Mouse (Mus musculus) left cerebral cortex, adult 18-20 months (tissue): ENCODE measurements around the gene Col23a1. TPM values are rescaled to one million over a fixed set of nuclear protein-coding genes. Genes with fewer than 3 reads are reported as not detected.
A peak's percentile ranks its signal among the peaks of the same experiment; 100 is the strongest.

Experiments used
- DNase-seq, 2 experiments: peaks; one replicate each; pipeline ENCODE4 v3.0.0; 2021 to 2022; ENCODE audit warnings: low spot score in 2 of 2, mixed read lengths in 1 of 2
- long read RNA-seq, 2 experiments: library from polyadenylated mRNA; stranded (forward); transcript quantifications; one replicate each; pipeline ENCODE4 v2.0.0; 2021
- total RNA-seq, 2 experiments: library from RNA; stranded (reverse); gene quantifications; 2 replicates each; pipeline ENCODE4 v1.2.3; 2021

Gene Col23a1
- total RNA-seq: 10 to 100 TPM in 1 of 2 experiments, 1 to 10 TPM in 1; 8.2 to 14.2 TPM
- long read RNA-seq, experiment 1, partial matches to known transcripts: 1 of 9 reads
- long read RNA-seq, experiment 1, other reads (novel, unspliced or antisense): 8 of 9 reads
- long read RNA-seq, experiment 2, partial matches to known transcripts: 2 of 8 reads
- long read RNA-seq, experiment 2, other reads (novel, unspliced or antisense): 6 of 8 reads

DNA sequence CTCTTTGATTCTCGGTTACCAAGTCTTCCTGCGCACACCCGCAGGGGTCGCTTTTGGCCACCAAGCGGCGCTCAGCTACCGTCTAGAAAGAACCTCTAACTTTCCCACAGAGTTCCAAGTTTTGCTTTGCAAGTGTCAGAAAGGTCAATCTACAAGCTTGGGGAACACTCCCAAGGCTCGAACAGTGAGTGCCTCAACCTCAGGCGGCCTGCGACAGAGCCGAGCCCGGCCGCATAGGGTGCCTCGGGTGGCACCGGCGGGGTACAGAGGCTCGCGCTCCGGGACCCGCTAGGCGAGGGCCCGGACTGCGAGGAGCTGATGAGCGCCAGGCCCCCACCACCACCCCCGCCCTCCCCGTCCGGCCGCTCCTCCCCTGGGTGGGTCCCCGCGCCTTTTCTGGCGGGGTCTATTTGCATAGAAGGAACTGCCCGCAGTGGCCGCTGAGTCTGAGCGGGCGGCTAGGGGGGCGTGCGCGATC is at the start of gene Col23a1:
Col23a1 (plus strand) TSS at position 357 of the 478 bp plus-strand sequence.
- peak; percentile 68 to 71 for DNase-seq

DNA sequence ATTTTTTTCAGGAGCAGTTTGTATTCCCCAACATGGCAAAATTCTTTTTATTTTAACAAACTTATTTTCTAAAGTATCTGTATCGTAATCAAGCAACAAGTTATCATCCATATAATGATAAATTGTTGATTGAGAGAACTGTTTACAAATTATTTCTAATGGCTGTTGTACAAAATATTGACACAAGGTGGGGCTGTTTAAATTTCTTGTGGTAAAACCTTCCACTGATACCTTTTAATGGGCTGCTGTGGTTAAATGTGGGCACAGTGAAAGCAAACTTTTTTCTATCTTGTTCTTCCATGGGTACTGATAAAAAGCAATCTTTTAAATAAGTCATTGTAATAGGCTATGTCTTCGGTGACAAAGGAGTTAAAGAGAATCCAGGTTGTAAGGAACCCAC is 46.8 kb upstream of the Col23a1 start:
- DNase-seq: no peak

DNA sequence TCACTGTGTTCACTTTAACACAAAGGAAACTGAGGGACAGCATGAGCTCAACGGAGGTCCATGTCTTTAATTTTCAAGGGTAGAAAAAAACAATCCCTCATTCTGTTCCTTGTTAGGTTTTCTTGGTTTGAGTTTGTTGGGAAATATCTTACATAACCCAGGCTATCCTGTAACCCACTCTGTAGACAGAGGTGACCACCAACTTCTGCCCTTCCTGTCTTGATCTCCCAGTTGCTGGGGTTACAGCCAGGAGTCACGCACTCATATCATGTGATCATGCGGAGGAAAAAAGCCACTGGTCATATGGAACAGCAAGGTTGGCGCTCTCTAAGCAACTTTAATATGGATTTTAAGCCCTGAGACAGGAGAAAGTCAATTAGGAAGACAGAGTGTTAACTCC is 32.7 kb upstream of the Col23a1 start:
- no peak for DNase-seq

DNA sequence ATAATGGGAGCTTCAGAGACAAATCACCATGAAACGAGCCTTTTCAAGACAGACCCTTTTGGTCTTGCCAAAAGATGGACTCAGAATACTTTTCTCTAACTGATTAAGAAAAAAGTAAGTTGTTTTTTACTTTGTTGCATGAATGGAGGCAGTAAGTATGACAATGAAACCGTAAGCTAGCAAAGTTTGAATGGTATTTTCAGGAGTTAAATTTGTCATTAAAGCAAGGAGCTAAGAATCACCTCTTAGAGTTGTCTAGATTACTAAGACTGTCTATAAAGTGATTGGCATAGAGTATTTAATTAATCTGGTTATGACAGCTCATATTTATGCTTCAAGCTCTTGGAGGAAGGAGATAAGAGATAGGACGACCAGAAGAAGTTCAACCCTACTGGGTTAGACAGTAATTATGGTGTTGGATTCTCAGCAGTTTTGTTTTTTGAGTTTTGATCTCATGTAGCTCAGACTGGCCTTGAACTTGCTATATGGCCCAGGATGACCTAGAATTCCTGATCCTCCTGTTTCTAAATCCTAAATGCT is 28.0 kb upstream of the Col23a1 start, which contains the start of gene Clk4:
Clk4 (plus strand) TSS at position 51 of the 540 bp plus-strand sequence.
- DNase-seq: no peak

DNA sequence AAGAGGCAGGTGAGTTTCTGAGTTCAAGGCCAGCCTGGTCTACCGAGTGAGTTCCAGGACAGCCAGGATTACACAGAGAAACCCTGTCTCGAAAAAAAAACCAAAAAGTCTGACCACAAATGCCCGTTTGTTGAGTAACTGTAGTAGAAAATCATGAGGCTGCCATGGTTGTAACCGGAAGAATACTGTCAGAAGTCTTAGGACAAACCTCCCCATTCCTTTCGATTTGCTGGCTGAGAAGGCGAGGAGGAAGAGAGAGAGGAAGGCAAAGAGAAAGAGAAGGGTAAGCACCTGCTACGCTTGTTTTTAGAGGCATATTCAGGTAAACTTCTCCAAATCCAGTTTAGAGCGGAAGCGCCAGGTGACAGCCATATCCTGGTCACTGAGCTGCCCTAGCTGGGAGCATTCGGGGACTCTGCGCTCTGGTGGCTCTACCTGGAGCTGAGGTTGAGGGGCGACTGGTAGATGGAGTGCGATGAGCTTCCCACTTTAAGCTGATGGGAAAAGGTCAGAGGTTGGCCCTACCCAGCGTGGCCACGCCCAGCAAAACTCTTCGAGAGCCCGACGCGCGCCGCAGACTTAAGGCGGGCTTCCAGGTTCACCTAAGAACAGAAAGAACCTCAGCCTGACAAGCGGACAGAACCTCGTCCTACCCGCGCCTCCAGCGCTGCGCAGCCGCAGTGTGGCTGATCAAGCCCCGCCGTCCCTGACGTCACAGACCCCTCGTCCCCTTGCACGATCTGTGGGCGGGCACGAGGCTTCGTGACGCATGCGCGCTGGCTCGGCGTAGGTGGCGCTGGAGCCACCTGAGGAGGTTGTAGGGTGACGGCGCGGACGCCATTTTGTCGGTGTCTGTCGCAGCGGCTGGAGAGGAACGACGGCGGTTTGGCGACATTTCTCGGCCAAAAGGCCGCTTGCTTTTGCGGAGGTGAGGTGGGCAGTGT is 27.1 kb upstream of the Col23a1 start, which contains the start of gene BC049762:
BC049762 (minus strand) TSS at position 705 of the 944 bp plus-strand sequence.
- peak; percentile 99 for DNase-seq

DNA sequence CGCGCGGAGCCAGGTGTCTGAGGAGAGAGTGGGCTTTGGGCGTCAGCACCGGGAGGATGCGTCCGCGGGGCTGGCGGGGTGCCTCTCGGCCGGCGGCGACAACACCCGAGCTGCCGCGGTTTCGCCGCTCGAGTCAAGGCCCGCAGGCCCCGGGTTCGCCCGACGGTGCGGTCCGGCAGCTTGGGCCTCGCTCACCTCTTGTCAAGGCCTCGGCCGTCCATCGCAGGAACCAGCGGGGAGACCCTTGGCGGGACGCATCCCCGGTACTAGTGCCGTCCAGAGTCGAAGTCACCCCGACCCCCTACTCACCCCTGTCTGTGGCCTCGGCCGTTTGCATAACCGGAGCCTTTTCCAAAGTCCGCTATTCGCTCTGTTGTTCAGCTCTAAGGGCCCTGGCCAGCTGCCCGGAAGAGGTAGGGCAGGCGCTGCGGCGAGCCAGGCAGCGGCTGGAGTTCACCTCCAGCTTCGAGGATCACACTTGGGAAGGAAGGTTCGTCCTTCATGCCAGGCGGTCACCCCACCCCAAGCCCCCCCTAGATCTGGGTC is 26.4 kb upstream of the Col23a1 start:
- peak; percentile 42 to 44 for DNase-seq

DNA sequence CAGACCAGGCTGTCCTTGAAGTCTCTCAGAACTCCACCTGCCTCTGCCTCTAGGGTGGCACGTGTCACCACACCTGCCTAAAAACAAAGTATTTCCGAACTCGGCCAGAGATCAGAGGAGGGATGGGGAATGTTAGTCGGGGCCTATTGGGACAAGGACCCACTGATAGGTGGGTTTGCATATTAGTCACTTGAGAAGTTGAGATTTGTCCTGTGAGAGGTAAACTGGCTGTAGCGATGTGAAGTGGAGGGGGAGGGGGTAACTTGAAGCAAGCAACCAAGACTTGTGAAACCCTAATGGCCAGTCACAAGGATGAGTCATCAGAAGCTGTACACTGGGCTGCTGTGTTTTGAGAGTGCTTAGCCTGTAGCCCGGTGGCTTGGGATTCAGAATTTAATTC is 25.4 kb upstream of the Col23a1 start:
- no peak for DNase-seq

DNA sequence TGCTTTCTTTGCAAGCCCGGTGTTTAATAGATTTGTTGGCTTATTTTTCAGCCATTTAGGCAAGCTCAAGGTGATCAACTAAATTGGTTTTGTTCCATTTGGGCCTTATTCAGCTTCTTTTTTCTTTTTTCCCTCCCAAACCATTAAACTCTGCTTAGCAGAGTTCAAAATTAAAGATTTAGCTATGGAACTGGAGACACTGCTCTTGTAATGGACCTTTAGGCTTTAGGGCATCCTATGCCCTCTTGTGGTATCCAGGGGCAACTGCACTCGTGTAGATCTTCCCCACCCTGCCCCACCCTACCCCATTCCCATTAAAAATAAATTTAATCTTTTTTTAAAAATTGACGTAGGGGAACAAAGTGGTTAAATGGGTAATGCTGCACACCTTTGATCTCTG is 24.4 kb upstream of the Col23a1 start:
- no peak for DNase-seq

DNA sequence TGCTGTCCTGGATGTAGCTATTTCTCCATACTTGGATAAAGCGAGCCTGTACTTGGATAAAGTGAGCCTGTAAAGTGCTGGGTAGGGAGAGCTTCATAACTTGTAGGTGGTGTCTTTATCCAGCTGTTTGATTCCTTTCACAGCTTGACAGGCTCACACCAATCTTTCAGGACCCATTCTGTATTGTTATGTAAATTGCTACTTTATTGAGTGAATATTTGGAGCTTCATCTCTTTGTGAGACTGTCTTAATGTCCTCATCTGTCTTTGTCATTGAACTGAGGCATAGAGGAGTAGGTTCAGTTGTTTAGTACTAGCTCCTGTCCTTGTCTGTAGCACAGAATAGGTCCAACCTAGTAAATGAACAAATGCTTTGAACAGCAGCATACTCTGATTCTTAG is 15.3 kb upstream of the Col23a1 start:
- no peak for DNase-seq

DNA sequence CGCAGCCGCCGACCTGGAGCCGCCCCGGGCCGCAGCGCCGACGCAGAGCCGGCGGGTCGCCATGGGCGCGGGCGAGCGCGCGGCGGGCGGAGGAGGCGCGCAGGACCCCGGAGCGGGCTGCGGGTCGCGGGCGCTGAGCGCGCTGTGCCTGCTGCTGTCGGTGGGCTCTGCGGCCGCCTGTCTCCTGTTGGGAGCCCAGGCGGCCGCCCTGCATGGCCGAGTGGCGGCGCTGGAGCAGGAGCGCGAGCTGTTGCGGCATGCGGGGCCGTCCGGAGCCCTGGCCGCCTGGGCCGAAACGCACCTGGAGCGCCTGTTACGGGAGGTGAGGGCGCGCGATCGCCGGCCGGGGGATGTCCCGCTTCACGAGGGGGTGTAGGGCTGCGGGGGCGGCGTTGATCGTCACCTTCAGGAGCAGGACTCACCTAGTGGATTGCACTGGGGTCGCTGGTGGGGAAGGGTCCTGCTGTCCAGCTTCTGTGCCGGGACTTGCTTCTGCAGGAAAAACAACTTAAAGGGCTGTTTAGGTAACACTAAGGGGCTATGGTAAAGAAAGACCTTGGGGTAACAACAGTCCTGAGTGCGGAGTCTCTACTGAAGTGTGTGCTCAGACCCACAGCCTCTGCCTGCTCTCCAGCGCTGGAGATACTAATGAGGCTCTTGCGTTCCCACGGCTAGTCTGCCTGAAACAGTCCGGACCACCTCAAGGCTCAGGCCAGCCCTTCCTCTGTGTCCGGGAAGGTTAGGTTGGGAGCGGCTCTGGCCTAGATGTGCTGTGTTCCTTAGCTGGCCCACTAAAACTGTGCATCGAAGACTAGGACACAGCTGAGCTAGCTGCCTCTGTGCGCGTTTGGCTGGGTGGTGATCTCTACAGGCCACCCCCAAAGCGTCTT is 591 bp downstream of the Col23a1 start:
- peak; percentile 6 to 16 for DNase-seq

DNA sequence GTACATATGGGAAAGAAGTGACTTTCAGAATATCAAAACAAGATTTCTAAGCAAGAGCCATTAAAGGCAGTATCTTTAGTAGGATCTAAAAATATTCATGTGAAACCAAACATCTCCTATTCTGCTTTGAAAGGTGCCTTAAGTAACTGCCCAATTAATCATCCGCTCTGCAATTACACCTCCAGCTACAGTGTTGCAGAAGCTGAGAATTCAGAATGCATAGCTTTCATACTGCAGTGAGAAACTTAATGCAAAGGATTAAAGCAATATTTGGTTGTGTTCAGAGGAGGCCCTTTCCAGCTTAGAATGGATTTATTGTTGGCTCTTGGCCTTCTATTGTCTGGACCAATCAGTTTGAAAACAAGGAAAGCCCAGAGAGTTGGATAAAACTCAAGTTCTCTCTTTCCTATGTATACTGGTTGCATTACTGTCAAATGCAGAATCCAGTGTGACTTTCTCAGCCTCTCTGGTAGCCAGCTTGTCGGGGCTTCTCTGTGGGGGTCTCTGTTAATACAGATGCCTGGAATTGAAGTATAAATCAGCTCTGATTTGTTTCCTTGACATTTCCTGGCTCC is 4.3 kb downstream of the Col23a1 start:
- DNase-seq: no peak

DNA sequence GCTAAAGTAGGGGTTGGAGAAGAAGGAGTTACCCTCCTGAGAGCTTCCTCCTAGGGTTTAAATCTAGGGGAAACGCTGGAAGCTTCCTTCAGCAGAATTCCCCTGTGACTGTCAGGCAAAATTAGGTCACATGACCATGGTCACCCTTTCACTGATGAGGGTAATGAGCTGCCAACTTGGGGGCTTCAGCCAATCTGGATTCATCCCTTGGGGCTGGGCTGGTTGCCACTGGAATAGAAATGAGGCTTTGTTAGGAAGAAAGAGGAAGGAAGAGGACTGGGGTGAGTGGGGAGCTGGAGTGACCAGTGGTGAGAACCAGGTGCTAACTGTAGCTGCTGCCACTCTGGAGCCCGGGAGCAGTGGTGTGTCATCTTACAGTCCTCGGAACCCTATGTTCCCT is 6.0 kb downstream of the Col23a1 start:
- DNase-seq: no peak

DNA sequence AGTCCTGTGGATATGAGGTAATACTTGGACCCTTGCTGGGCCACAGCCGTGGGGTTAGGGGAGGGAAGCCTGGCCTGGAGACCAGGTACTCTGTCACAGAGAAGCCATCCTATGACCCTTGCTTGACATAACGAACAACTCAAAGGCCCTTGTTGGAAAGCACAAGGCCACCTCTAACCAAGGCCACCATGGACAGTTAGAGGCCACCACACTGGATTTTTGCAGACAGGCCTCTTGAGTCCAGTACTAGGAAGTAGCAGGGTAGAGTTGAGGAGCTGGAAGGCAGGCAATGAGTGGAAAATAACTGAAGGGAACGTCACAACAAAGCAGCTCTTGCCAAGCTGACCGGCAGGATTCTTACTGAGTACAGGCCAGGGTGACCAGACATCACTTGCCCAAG is 9.0 kb downstream of the Col23a1 start:
- DNase-seq: no peak

DNA sequence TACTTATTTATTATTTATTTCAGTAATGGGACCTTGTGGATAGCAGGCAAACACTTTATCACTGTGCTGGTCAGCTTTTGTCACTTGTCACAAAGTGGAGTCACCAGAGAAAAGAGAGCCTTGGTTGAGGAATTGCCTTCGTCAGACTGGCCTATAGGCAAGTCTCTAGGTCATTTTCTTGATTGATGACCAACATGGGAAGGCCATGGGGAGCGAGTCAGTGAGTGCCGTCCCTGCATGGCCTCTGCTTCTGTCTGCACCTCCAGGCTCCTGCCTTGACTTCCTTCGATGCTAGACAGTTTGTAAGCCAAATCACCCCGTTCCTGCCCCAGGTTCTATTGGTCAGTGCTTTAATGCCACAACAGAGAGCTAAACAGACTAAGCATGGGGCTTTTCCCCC is 12.7 kb downstream of the Col23a1 start:
- DNase-seq: no peak

DNA sequence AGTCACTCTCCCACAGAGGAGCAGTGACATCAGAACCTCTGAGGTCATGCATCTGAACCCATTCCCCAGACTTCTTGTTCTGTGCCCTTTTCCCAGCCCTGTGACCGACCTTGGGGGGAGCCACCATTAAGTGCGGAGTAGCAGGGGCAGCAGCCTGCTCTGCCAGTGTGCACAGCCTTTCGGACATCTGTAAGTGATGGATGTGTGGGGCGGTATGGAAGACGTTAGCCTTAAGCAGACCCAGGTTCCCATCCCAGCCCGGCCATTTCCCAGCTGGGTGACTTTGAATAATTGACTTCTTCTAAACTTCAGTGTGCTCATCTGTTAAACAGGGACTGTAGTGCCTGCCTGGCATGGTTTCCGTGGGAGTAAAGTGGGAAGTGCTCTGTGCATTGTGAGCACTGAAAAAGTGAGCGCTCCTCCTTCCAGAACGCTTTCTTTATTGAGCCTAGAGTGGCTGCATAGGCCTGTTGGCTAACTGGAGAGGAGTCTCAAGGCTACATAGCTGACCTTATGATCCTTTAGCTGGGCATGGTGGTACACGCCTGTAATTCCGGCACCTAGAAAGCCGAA is 14.3 kb downstream of the Col23a1 start:
- DNase-seq: peak; percentile 21 to 38

DNA sequence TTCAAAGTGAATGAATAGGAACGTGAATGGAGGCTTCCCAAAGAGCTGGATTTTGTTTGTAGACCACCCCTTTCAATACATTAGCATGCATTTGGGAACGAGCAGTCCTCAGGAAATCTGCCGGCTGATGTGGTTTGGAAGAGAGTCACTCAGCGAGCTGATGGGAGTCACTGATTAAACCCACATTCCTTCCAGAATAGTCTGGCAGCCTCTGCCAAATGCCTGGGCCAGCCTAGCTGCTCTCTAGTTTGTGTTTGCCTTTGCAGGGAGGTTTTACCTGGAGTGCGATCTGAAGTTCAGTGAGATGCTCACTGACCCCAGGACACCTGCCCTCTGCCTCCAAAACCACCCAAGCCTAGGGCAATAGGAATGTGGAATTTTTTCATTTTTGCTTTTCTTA is 18.6 kb downstream of the Col23a1 start:
- no peak for DNase-seq

DNA sequence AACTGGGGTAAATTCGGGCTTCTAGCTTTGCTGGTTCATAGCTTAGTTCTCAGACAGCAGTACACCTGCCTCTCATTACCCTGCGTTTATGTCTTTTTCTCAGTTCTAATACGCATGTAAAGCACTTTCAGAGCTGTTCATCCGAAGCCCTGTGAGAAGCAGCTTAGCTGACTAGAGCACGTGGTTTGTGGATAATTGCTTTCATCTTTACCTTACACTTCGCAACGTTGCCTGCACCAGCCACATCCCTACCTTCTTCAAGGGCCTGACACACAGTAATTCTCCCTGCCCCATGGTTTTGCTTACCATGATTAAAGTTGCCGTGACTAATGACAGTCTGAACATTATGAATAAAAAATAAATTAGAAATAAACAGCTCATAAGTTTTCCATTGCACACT is 22.1 kb downstream of the Col23a1 start:
- no peak for DNase-seq

DNA sequence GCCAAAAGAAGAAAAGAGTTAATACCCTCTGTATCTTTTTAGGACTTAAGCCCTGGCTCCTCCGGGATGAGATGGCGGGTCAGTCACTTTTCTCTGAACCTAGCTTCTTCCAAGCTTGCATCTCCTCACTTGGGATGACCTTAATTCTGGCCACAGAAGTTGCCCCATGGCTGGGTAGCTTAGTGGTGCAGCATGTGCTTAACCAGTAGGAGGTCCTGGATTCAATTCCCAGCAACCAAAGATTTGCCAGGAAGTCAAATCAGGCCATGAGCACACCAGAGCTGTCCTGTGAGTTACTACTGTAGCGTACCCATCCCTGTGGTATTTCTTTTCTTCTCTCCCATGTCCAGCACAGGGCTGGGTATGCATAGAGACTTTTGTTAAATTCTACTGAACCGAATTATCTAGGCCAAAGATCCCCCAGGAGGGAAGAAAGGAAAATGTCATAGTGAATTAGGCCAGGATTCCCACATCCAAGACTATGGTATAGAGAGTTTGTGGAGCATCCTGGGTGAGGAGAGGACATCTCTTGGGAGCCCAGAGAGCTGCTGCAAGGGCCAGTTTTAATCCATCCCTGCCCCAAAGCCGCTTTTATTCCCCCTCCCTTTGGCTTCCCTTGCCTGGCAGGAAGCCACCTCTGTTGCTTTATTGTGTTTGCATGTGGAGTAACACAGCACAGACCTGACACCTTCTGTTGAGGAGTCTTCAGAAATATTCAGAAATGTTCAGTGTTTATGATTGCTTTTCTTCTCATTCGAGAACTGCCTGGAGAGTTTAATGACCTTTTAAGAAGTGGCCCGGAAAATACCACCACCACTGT is 26.5 kb downstream of the Col23a1 start:
- no peak for DNase-seq

DNA sequence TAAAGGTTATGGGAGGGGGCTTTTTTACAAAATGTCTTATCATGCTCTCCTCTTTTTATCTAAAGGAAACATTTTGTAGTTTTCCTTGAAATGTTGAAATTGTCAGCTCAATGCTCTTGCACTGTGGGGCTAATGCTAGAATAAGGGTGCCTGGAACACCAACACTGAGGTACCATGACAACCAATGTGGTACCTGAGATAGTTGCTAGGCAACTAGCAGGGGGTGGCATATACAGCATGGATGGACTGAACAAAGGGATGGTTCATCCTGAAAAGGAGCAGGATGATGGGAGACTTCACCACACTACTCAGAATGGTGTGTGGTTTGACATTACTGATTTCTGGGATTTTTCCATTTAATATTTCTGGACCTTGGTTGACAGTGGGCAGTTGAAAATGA is 30.9 kb downstream of the Col23a1 start:
- no peak for DNase-seq
